ENCODE assay signal across 19 mouse cellular contexts in the genomic region with DNA sequence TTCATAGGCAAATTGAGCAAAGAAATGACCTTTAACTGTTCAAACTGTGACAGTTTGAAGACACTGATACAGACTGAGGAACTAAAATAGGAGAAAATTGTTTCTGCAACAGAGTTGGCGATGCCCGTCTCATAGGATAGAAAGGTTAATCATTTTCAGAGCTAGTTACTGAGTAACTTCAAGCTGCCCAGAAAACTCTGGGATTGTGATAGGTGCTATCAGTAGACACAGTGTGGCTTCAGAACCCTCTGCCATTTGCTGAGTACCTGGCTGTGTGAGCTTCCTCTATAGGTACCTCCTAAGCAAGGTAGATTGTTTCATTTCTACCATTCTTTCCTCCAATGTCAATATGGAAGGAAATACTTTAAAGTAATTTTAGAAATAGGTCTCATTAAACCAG.
"Had no signal": no experiment of that assay in that cellular context is flagged by ENCODE, and none has a peak within 500 bp of the region (broad histone marks: within the 10 kb centered on the region; RNA-seq: fewer than 3 reads in every experiment).

No protein-coding gene starts in this region.

- H3K9ac ChIP-seq: hindbrain, embryonic 14.5 days; liver, embryonic 15.5 days; lung, embryonic 14.5 days; midbrain, embryonic 12.5 days; midbrain, embryonic 15.5 days; neural tube, embryonic 13.5 days had no signal

- H3K4me1 ChIP-seq: liver, embryonic 15.5 days; midbrain, embryonic 12.5 days; midbrain, embryonic 15.5 days; neural tube, embryonic 13.5 days had no signal

- H3K9me3 ChIP-seq: liver, embryonic 15.5 days; midbrain, embryonic 12.5 days; midbrain, embryonic 15.5 days; neural tube, embryonic 13.5 days had no signal

- H3K4me2 ChIP-seq: hindbrain, embryonic 14.5 days; liver, embryonic 15.5 days; lung, embryonic 14.5 days; midbrain, embryonic 12.5 days; midbrain, embryonic 15.5 days; neural tube, embryonic 13.5 days had no signal

- H3K4me3 ChIP-seq: left cerebral cortex, adult 2 months; liver, embryonic 15.5 days; midbrain, embryonic 12.5 days; midbrain, embryonic 15.5 days; myocyte; neural tube, embryonic 13.5 days had no signal

- H3K36me3 ChIP-seq: liver, embryonic 15.5 days; midbrain, embryonic 12.5 days; midbrain, embryonic 15.5 days; neural tube, embryonic 13.5 days had no signal

- DNase-seq: kidney, postnatal 10 days; layer of hippocampus, postnatal 36 days; lung, embryonic 14.5 days; retina, postnatal 1 day; right cerebral cortex, postnatal 25 days; spleen, adult 18-20 months; thymus, adult 18-20 months; thymus, postnatal 36 days had no signal

- ATAC-seq: hindbrain, postnatal 0 days; inflammation-experienced regulatory T-cells, adult 6 months; lung, postnatal 0 days had no signal

- H3K27ac ChIP-seq: hindbrain, embryonic 14.5 days; hindbrain, postnatal 0 days; left cerebral cortex, adult 2 months; liver, embryonic 15.5 days; macrophage; midbrain, embryonic 12.5 days; midbrain, embryonic 15.5 days; neural tube, embryonic 13.5 days had no signal

- H3K27me3 ChIP-seq: liver, embryonic 15.5 days; midbrain, embryonic 12.5 days; midbrain, embryonic 15.5 days; neural tube, embryonic 13.5 days had no signal
